Mouse (Mus musculus) lung, adult 2 months (tissue): ENCODE data around the gene Ilf3. TPM values are rescaled to one million over a fixed set of nuclear protein-coding genes. Genes with fewer than 3 reads are reported as not detected.
A peak's percentile ranks its signal among the peaks of the same experiment; 100 is the strongest.

Experiments
- DNase-seq: peaks from one replicate; pipeline ENCODE4 v3.0.0; 2022
- H3K4me1 ChIP-seq: fragments of 200-500 bp; 2 replicates; pipeline ENCODE4 v1.6.1; 2011; ENCODE audit warnings: low read length; ENCODE audit not compliant: control insufficient read depth, insufficient read depth
- H3K4me3 ChIP-seq: fragments of 200-500 bp; replicated peaks from 2 replicates; pipeline ENCODE3; 2011; ENCODE audit warnings: low read depth, mild to moderate bottlenecking, control low read depth, low read length; ENCODE audit errors: extremely low read depth
- CTCF ChIP-seq: fragments of 200-500 bp; IDR thresholded peaks from 2 replicates; pipeline ENCODE4 v1.5.1; 2011; ENCODE audit warnings: mild to moderate bottlenecking, low read length, control low read depth; ENCODE audit not compliant: insufficient read depth
- POLR2A ChIP-seq: fragments of 200-500 bp; IDR thresholded peaks from 2 replicates; pipeline ENCODE4 v1.6.1; 2011; ENCODE audit warnings: low read depth, mild to moderate bottlenecking, control low read depth, low read length, borderline replicate concordance; ENCODE audit errors: extremely low read depth
- whole genome bisulfite sequencing: fragments of 180-500 bp; shearing (Covaris S2); methylation state at CpG from one replicate; pipeline ENCODE4 v1.1.7; 2018; 5-methylcytosine and 5-hydroxymethylcytosine counted together
- polyA plus RNA-seq: library from polyadenylated mRNA; depleted of rRNA; stranded (reverse); fragments of >200 nt; gene quantifications from 2 replicates; pipeline ENCODE4 v1.2.3, GENCODE M21; 2012; rRNA removed

The Ilf3 gene
- polyA plus RNA-seq, 1 experiment, result 35.2 TPM

- no peak for DNase-seq
- WGBS, result 93% methylated on average over 8 of the region's 8 CpGs
- Histone ChIP-seq H3K4me1 (peaks cover 5% of the 10 kb centered on the region; the same call in 1 of the 2 replicates), H3K4me3 (no peak overlapping the region)
- no peak for TF ChIP-seq POLR2A
- no peak for TF ChIP-seq CTCF
These were observed 76.2 kb downstream of the Ilf3 start for GRCm38 (mm10) chr9:21443853-21444252.

DNA sequence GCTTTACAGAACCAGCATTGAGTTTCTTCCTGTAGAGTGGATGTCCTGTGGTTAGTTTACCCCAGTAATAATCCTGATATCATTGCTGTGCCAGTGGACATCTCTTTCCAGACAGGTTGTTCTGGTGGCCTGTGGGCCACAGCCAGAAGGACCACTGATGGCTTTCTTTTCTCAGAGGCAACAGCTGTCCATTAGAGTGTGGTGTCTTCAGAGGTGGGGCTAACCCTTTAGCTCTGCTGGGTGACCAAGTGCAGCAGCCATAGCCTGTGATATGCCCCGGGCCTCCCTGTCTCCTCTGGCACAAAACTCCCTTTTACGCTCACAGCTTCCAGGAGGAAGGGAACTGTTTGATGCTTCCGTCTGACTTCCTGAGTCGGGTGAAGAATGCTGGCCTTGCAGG, 76.9 kb downstream of the Ilf3 start:
- WGBS, result 42% methylated on average over 4 of the region's 4 CpGs
- DNase-seq, result no peak
- Histone ChIP-seq H3K4me1 (peaks cover 3% of the 10 kb centered on the region), H3K4me3 (no peak overlapping the region)
- TF ChIP-seq CTCF (no peak), POLR2A (no peak)

DNA sequence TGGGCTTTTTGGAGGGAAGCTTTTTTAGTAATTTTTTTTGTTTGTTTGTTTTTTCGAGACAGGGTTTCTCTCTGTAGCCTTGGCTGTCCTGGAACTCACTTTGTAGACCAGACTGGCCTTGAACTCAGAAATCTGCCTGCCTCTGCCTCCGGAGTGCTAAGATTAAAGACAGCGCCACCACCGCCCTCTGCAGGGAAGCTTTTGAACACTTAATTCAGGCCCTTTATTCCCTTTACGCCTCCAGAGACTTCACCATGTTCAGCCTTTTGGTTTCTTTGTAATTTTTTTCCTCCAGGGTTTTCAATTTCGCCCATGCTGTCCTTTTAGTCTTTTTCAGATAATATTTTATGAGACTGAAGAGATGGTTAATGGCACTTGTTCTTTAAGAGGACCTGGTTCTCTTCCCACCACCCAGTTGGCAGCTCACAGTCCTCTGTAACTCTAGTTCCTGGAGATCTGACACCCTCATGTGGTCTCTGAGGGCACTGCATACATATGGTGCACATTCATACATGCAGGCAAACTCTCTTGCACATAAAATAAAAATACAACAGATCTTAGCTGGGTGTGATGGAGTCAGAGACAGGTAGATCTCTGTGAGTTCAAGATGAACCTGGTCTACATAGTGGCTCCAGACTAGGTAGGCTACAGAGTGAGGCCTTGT, 77.5 kb downstream of the Ilf3 start:
- no peak overlapping the region for H3K4me3 ChIP-seq
- TF ChIP-seq CTCF (no peak), POLR2A (no peak)
- H3K4me1 ChIP-seq, result peaks cover 7% of the 10 kb centered on the region
- DNase-seq, result no peak
- 91% methylated on average over 6 of the region's 6 CpGs for WGBS

DNA sequence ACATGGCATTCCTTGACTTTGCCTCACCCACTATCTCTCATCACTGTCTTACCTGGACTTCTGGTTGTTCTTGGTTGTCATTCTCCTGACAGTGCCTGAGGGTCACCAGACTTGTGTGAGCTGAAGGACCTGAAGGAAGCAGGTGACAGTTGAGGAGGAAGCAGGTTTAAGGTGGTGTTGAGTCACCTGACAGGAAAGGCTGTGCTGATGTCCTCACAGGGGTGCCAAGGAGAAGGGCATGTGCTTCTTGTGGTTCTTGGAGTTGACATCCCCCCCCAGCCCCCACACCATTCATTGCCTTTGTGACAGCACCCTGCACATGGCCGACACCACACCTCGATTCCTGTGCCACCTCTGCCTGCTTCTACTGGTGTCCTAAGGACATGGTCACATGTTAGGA, 80.1 kb downstream of the Ilf3 start:
- TF ChIP-seq POLR2A, result no peak
- TF ChIP-seq CTCF, result no peak
- DNase-seq, result no peak
- Histone ChIP-seq H3K4me1 (peaks cover 24% of the 10 kb centered on the region), H3K4me3 (no peak overlapping the region)
- WGBS, result 77% methylated on average over 2 of the region's 2 CpGs

DNA sequence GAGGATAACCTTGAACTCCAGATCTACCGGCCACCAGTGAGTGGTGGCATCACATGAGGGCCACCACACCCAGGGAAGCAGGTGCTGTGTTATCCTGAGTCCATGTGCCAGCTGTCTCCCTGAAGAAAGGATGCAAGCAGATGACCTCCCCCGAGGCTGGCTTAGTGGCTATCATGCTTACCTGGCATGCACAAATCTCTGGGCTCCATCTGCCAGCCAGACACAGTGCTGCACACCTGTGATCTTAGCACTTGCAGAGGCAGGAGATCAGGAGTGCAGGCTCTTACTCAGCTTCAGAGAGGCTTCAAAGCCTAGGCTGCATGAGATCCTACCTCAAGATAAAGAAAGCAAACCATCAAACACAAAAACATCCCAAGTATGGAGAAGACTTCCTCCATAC, 82.0 kb downstream of the Ilf3 start:
- Histone ChIP-seq H3K4me1 (peaks cover 32% of the 10 kb centered on the region), H3K4me3 (no peak overlapping the region)
- no peak for DNase-seq
- TF ChIP-seq CTCF, result no peak
- no peak for TF ChIP-seq POLR2A
- WGBS, result 42% methylated on average over 2 of the region's 2 CpGs

GRCm38 (mm10) chr9:21450270-21450669, 82.6 kb downstream of the Ilf3 start:
- WGBS, result 41% methylated on average over 3 of the region's 3 CpGs
- DNase-seq, result no peak
- Histone ChIP-seq H3K4me3 (no peak overlapping the region), H3K4me1 (peaks cover 36% of the 10 kb centered on the region)
- no peak for TF ChIP-seq POLR2A
- TF ChIP-seq CTCF, result no peak

DNA sequence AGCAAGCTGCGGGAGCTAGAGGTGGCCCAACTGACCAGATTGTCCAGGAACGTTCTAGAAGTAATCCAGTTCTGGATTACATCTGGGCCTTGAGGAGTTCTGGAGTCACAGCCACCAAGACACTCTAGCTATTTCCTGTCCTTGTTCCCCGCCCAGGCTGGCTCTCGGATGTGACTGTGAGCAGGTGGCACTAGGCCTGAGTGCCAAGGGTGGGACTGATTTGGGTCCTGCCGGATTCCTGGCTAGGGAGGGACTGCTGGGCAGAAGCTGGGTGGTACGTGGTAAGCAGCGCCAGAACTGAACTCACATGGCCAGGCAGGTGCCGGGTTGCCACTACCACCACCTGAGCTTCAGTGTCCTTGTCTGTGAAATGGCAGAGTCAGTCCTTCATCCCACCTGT, 83.7 kb downstream of the Ilf3 start:
- 42% methylated on average over 8 of the region's 8 CpGs for WGBS
- Histone ChIP-seq H3K4me3 (no peak overlapping the region), H3K4me1 (peaks cover 41% of the 10 kb centered on the region)
- TF ChIP-seq CTCF, result no peak
- no peak for TF ChIP-seq POLR2A
- DNase-seq, result peak; percentile 39

DNA sequence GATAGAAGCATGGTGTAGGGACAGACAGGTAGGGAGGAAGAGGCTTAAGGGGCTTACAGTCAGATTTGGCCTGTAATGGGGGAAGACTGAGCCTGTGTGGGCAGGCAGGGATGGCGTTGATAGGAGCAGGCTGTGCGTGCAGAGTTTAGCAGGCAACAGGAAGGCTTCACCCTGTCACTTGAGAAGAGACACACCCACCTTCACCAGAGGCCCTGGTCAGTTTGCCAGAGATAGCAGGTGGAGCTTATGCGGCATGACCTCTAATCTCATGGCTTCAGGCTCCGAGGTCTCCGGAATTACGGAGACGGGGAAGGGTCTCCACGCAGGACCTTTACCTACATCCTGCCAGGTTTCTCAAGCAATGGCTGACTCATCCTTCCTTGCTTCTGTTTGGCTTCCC, 84.2 kb downstream of the Ilf3 start:
- peaks cover 41% of the 10 kb centered on the region for H3K4me1 ChIP-seq
- no peak overlapping the region for H3K4me3 ChIP-seq
- no peak for TF ChIP-seq POLR2A
- no peak for TF ChIP-seq CTCF
- WGBS, result 27% methylated on average over 8 of the region's 8 CpGs
- DNase-seq, result no peak

- 54% methylated on average over 7 of the region's 7 CpGs for WGBS
- H3K4me1 ChIP-seq, result peaks cover 45% of the 10 kb centered on the region
- H3K4me3 ChIP-seq, result no peak overlapping the region
- DNase-seq, result no peak
- TF ChIP-seq POLR2A (no peak), CTCF (no peak)
These were observed 85.3 kb downstream of the Ilf3 start for GRCm38 (mm10) chr9:21453003-21453402.

DNA sequence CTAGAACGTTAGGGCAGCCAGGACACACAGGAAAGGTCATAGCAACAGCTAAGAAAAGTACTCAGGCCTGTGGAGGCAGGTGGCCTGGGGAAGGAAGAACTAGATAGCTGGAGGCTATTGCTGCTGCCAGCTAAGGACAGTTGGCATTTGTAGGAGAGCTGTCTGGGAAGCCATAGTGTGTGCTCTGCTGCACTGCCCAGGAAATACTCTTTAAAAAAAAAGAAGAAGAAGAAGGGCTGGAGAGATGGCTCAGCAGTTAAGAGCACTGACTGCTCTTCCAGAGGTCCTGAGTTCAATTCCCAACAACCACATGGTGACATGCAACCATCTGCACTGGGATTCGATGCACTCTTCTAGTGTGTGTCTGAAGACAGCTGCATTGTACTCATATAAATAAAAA, 85.8 kb downstream of the Ilf3 start:
- no peak for TF ChIP-seq POLR2A
- no peak for TF ChIP-seq CTCF
- no peak for DNase-seq
- Histone ChIP-seq H3K4me1 (peaks cover 45% of the 10 kb centered on the region), H3K4me3 (no peak overlapping the region)
- 47% methylated on average over 2 of the region's 2 CpGs for WGBS

DNA sequence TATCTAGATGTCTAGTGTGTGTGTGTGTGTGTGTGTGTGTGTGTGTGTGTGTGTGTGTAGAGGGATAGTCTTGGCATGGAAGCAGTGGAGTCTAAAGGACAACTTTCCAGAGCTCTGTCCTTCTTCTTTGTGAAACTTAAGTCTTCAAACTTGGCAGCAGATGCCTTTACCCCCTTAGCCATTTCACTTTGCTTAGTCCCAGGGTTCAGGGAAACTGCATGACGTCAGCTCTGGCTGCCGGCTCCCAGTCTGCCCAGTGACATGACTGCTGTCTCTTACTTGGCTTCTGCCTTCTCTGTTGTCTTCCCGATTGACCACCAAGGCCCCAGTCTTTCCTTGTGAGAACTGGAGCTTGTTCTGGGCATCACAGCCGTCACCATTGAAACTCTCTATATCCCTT, 86.9 kb downstream of the Ilf3 start:
- no peak overlapping the region for H3K4me3 ChIP-seq
- TF ChIP-seq CTCF (no peak), POLR2A (no peak)
- DNase-seq, result no peak
- 36% methylated on average over 4 of the region's 4 CpGs for WGBS
- H3K4me1 ChIP-seq, result peaks cover 45% of the 10 kb centered on the region

Other genes with a start within 250 kb of the Ilf3 start
- 33.7 and 34.3 TPM in 2 replicates for gene Tyk2, start 236.6 kb upstream of the Ilf3 start, polyA plus RNA-seq
- 49.3 and 65.5 TPM in 2 replicates for gene Cdc37, start 217.9 kb upstream of the Ilf3 start, polyA plus RNA-seq
- gene Pde4a, start 202.2 kb upstream of the Ilf3 start, polyA plus RNA-seq, result 13.1 and 13.8 TPM in 2 replicates
- 81.2 and 88.3 TPM in 2 replicates for gene Keap1, start 128.5 kb upstream of the Ilf3 start, polyA plus RNA-seq
- 9.7 and 11.3 TPM in 2 replicates for gene S1pr5, start 119.4 kb upstream of the Ilf3 start, polyA plus RNA-seq
- 31.9 and 36.8 TPM in 2 replicates for gene Atg4d, start 102.6 kb upstream of the Ilf3 start, polyA plus RNA-seq
- 16.9 and 21.5 TPM in 2 replicates for gene Kri1, start 79.9 kb upstream of the Ilf3 start, polyA plus RNA-seq
- gene Cdkn2d, start 76.5 kb upstream of the Ilf3 start, polyA plus RNA-seq, result 33.5 and 34.7 TPM in 2 replicates
- 21.4 and 33.9 TPM in 2 replicates for gene Ap1m2, start 55.5 kb upstream of the Ilf3 start, polyA plus RNA-seq
- 192 and 271 TPM in 2 replicates for gene Slc44a2, start 47.2 kb upstream of the Ilf3 start, polyA plus RNA-seq
- gene Qtrt1, start 44.0 kb downstream of the Ilf3 start, polyA plus RNA-seq, result 27.7 and 29.5 TPM in 2 replicates
- gene Dnm2, start 57.0 kb downstream of the Ilf3 start, polyA plus RNA-seq, result 174 and 207 TPM in 2 replicates
- gene Tmed1, start 142.4 kb downstream of the Ilf3 start, polyA plus RNA-seq, result 26.5 and 28.4 TPM in 2 replicates
- 7.8 and 11.3 TPM in 2 replicates for gene AB124611, start 158.3 kb downstream of the Ilf3 start, polyA plus RNA-seq
- 73.3 and 85.3 TPM in 2 replicates for gene Carm1, start 179.0 kb downstream of the Ilf3 start, polyA plus RNA-seq
- 23.6 and 24.3 TPM in 2 replicates for gene Timm29, start 224.9 kb downstream of the Ilf3 start, polyA plus RNA-seq
- 47.8 and 58.7 TPM in 2 replicates for gene Yipf2, start 225.0 kb downstream of the Ilf3 start, polyA plus RNA-seq
- 37.7 and 38.6 TPM in 2 replicates for gene Smarca4, start 248.3 kb downstream of the Ilf3 start, polyA plus RNA-seq